Mouse (Mus musculus): Measurements from ENCODE around the gene Epn3. TPM values are rescaled to one million over a fixed set of nuclear protein-coding genes. Genes with fewer than 3 reads are reported as not detected.

Gene Epn3
- polyA plus RNA-seq, 1 experiment from 2014 or later = 0.43 TPM

DNA sequence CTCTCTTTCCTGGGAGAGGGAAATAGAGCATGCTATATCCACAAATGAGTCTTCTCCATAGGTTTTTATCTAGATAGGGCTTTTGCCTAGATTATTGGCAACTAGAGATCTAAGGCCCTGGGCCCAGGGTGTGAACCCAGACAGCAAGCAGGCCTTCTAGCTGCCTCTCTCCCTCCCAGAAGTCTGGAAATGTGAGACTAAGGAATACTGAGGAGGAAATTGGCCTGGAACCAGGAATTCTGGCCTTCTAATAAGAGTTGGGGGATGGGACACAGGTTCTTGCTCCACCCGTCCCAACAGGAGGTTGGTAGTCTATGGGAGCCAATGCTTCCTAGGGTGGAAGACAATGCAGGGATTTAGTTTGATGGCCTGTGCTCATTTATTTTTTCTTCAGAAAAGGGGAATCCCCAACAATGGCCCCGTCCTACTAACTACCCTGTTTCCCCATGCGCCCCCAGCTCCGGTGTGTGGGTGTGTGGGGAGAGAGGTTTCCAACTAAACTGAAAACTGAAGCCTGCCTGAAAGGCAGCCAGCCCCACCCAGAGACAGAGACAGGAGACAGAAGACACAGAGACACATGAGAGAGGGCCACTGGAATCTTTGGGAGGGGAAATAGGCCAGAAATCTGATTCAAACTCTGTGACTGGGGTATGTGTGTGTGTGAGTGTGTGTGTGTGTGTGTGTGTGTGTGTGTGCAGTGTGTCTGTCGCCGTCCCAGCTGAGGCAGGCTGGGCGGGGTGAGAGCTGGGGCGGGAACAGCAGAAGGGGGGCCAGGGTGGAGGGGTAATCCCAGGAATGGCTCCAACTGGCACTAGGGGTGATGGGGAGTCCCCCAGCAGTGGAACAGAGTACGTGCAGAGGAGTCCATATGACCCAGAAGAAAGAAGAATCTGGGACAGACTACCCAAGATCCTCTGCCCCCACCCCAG is 30.4 kb downstream of the Epn3 start:
- no peaks in the 10 kb centered on the region for H3K27me3 ChIP-seq (ENCODE audit: control insufficient read depth, insufficient read depth, low read depth, low read length)
- WGBS = 8% methylated on average over 9 of the region's 9 CpGs
- peak overlapping the region; percentile 10; the same call in 1 of the 2 replicates for H3K4me3 ChIP-seq (ENCODE audit: low read depth, low read length)
- H3K9ac ChIP-seq (ENCODE audit: low read depth, low read length) = peak overlapping the region; percentile 4
- H3K4me2 ChIP-seq (ENCODE audit: low read length) = peak overlapping the region; percentile 82
- no peaks in the 10 kb centered on the region for H3K9me3 ChIP-seq (replicated peaks; ENCODE audit: control insufficient read depth, low read length, poor library complexity, severe bottlenecking)
- H3K27ac ChIP-seq (ENCODE audit: low read length) = peak overlapping the region; percentile 90
- no peaks in the 10 kb centered on the region for H3K36me3 ChIP-seq (ENCODE audit: control insufficient read depth, insufficient read depth, low read length)
- H3K4me1 ChIP-seq (ENCODE audit: control insufficient read depth, insufficient read depth, low read length) = peaks cover 53% of the 10 kb centered on the region
- no peak for ATAC-seq

DNA sequence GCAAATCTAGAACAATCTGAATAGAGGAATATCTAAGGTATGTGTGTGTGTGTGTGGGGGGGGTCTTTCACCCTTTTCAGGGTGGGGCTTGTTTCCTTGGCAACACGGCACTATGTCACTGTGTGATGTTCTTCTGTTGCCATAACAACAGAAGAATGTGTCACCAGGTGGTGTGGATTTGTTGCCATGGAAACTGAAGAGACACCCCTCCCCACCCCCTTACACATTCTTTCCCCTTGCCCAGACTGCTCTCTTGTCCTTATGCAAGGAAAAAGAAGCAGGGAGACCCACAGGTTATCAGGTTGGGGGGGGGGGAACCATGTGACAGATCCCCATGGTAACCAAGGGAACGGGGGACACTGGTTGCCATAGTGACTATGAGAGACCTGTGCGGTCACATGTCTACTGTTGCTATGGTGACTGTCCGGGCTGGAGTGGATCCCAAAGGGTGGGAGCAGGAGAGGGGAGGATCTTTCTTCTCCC is 31.2 kb downstream of the Epn3 start:
- peak overlapping the region; percentile 82 for H3K4me2 ChIP-seq (ENCODE audit: low read length)
- 9% methylated on average over 4 of the region's 4 CpGs for WGBS
- no peak overlapping the region for H3K9ac ChIP-seq (ENCODE audit: low read depth, low read length)
- no peaks in the 10 kb centered on the region for H3K36me3 ChIP-seq (ENCODE audit: control insufficient read depth, insufficient read depth, low read length)
- H3K9me3 ChIP-seq (replicated peaks; ENCODE audit: control insufficient read depth, low read length, poor library complexity, severe bottlenecking) = no peaks in the 10 kb centered on the region
- peak overlapping the region; percentile 7; the same call in 1 of the 2 replicates for H3K4me3 ChIP-seq (ENCODE audit: low read depth, low read length)
- H3K27ac ChIP-seq (ENCODE audit: low read length) = peak overlapping the region; percentile 90
- H3K27me3 ChIP-seq (ENCODE audit: control insufficient read depth, insufficient read depth, low read depth, low read length) = no peaks in the 10 kb centered on the region
- ATAC-seq = peak; percentile 87
- H3K4me1 ChIP-seq (ENCODE audit: control insufficient read depth, insufficient read depth, low read length) = peaks cover 56% of the 10 kb centered on the region

DNA sequence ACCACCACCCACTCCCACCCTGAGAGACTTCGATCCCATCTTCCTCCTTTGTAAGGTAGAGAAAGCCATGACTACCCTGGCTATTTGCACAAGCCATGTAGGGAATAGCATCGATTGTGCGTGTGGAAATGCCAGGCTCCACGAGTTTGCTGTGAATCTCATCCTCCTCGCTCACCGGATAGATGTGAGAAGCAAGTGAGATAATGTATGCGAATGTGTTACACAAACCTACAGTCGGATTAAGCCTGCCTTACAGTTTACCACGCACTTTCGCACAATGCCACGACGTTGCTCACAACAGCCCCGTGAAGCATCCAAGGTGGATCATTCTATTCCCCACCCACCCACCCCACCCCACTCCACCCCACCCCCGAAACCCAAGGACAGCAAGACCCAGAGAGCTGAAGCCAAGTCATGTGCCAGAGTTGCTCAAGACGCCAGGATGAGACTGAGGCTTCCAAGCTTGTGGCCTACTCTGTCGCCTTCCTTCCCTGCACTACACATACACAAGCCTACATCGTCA is 33.4 kb downstream of the Epn3 start:
- Histone ChIP-seq H3K9me3 (replicated peaks; ENCODE audit: control insufficient read depth, low read length, poor library complexity, severe bottlenecking) (no peaks in the 10 kb centered on the region), H3K27me3 (ENCODE audit: control insufficient read depth, insufficient read depth, low read depth, low read length) (no peaks in the 10 kb centered on the region), H3K36me3 (ENCODE audit: control insufficient read depth, insufficient read depth, low read length) (peaks cover 5% of the 10 kb centered on the region), H3K9ac (ENCODE audit: low read depth, low read length) (no peak overlapping the region), H3K4me3 (ENCODE audit: low read depth, low read length) (no peak overlapping the region), H3K27ac (ENCODE audit: low read length) (no peak overlapping the region), H3K4me2 (ENCODE audit: low read length) (no peak overlapping the region), H3K4me1 (ENCODE audit: control insufficient read depth, insufficient read depth, low read length) (peaks cover 55% of the 10 kb centered on the region)
- no peak for ATAC-seq
- 83% methylated on average over 17 of the region's 17 CpGs for WGBS

DNA sequence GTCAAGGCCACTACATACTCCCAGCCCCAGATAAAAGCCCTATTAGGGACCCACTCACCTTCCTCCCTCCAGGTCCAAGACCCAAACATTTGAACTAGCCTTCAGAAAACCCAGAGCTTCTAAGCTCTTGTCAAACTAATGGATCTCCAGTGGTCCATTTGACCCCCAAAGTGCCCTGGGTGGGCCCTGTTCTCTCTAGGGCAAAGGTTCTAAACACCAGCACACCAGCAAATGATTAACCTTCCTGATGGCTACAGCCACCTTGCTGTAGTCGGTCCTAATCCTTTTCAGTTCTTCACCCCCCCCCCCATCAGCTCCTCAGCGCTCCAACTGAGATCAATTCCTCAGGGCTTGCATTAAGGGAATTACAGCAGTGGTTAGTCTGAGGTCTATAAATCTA is 35.6 kb downstream of the Epn3 start:
- H3K36me3 ChIP-seq (ENCODE audit: control insufficient read depth, insufficient read depth, low read length) = peaks cover 8% of the 10 kb centered on the region
- H3K4me2 ChIP-seq (ENCODE audit: low read length) = no peak overlapping the region
- WGBS = 28% methylated on average over 2 of the region's 2 CpGs
- no peak overlapping the region for H3K9ac ChIP-seq (ENCODE audit: low read depth, low read length)
- H3K27me3 ChIP-seq (ENCODE audit: control insufficient read depth, insufficient read depth, low read depth, low read length) = no peaks in the 10 kb centered on the region
- no peak overlapping the region for H3K4me3 ChIP-seq (ENCODE audit: low read depth, low read length)
- H3K9me3 ChIP-seq (replicated peaks; ENCODE audit: control insufficient read depth, low read length, poor library complexity, severe bottlenecking) = no peaks in the 10 kb centered on the region
- peaks cover 33% of the 10 kb centered on the region for H3K4me1 ChIP-seq (ENCODE audit: control insufficient read depth, insufficient read depth, low read length)
- H3K27ac ChIP-seq (ENCODE audit: low read length) = 0 out of 2 replicates have a peak overlapping the region, but pooled peaks have one; percentile 13
- ATAC-seq = no peak

DNA sequence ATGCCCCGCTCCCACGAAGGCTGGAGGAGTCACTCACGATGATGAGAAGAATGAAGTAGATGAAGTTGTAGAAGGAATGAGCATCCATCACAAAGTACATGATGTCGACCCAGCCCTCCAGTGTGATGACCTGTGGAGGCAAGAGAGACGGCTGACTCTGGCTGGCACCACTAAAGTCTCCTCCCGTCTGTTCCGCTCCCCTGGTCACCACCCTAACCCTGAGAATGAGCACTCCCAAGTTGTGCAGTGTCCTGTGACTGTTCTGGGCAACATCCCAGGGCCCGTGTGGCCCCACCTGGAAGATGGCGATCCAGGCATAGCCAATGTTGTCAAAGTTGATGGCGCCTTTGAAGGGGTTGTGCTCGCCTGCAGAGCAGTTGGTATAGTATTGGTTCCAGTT is 37.9 kb downstream of the Epn3 start:
- H3K27me3 ChIP-seq (ENCODE audit: control insufficient read depth, insufficient read depth, low read depth, low read length) = no peaks in the 10 kb centered on the region
- H3K9me3 ChIP-seq (replicated peaks; ENCODE audit: control insufficient read depth, low read length, poor library complexity, severe bottlenecking) = no peaks in the 10 kb centered on the region
- 89% methylated on average over 11 of the region's 11 CpGs for WGBS
- ATAC-seq = no peak
- no peak overlapping the region for H3K9ac ChIP-seq (ENCODE audit: low read depth, low read length)
- no peak overlapping the region for H3K27ac ChIP-seq (ENCODE audit: low read length)
- H3K4me2 ChIP-seq (ENCODE audit: low read length) = no peak overlapping the region
- peaks cover 13% of the 10 kb centered on the region for H3K4me1 ChIP-seq (ENCODE audit: control insufficient read depth, insufficient read depth, low read length)
- no peak overlapping the region for H3K4me3 ChIP-seq (ENCODE audit: low read depth, low read length)
- peaks cover 12% of the 10 kb centered on the region for H3K36me3 ChIP-seq (ENCODE audit: control insufficient read depth, insufficient read depth, low read length)

DNA sequence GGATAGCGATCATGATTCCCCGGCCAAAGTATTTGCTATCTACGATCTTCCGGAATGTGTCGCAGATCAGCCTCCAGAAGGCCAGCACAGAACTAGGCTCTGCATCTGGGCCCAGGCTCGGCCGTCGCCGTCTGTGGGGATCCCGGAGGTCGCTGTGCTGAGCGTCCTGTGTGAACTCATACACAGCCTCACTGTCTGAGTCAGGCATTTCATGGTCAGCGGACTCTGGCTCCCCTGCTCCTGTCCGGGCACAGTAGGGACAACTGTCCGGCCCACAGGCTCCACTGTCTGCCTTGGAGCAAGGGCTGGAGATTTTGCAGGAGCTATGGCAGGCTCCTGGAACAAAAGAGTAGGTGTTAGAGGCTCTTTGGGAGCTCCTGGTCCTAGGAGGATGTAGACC is 42.8 kb downstream of the Epn3 start:
- no peak overlapping the region for H3K27ac ChIP-seq (ENCODE audit: low read length)
- no peak overlapping the region for H3K4me2 ChIP-seq (ENCODE audit: low read length)
- no peak overlapping the region for H3K9ac ChIP-seq (ENCODE audit: low read depth, low read length)
- H3K9me3 ChIP-seq (replicated peaks; ENCODE audit: control insufficient read depth, low read length, poor library complexity, severe bottlenecking) = no peaks in the 10 kb centered on the region
- no peaks in the 10 kb centered on the region for H3K4me1 ChIP-seq (ENCODE audit: control insufficient read depth, insufficient read depth, low read length)
- no peak overlapping the region for H3K4me3 ChIP-seq (ENCODE audit: low read depth, low read length)
- no peak for ATAC-seq
- H3K27me3 ChIP-seq (ENCODE audit: control insufficient read depth, insufficient read depth, low read depth, low read length) = no peaks in the 10 kb centered on the region
- WGBS = 84% methylated on average over 15 of the region's 15 CpGs
- peaks cover 11% of the 10 kb centered on the region for H3K36me3 ChIP-seq (ENCODE audit: control insufficient read depth, insufficient read depth, low read length)

DNA sequence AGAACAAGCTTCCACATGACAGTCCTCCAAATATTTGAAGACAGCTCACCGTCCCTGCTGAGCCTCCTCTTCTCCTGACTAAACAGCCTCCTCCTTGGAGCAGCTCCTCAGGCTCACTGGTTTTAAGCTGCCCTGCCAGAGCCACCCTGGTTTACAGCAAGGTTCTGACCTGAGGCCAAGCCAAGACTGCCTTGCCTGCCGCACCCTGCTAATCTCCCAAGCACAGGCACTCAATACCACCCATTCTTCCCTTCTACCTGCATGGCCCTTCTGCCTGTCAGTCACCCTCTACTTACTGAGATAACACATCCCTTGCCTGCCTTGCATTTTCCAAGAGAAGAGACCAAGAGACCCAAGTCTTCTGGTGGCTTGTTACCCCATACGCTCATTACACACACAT is 43.4 kb downstream of the Epn3 start:
- no peak for ATAC-seq
- 83% methylated on average over 3 of the region's 3 CpGs for WGBS

DNA sequence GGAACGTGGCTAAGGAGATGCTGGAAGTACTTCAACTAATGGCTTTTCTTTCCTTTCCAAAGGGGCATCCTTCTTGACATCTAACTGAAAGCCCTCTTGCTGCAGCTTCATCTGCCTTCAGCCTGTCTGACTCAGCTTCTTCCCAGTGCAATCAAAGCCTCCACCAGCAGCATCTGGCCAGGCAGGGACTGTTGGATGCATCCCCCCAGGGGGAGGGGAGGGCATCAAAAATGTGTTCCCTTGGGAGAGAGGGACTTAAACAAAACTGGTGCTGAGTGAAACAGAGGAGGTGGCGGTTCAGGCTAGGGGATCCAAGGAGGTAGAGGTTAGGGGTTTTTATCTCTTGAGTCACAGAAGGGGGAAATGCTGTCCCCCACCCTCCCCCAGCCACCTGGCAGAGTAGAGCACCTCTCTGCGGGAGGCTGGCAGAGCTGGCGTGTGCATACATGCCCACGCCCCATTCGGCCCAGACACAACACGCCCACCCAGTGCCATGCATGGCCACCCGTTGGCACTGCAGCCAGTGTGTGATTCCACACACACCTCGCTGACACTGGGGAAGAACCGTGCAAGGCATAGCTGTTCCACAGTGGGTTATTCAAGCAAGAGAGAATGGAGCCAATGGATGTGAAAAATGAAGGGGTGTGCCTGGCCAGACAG is 44.5 kb downstream of the Epn3 start:
- Histone ChIP-seq H3K27me3 (ENCODE audit: control insufficient read depth, insufficient read depth, low read depth, low read length) (no peaks in the 10 kb centered on the region), H3K9me3 (replicated peaks; ENCODE audit: control insufficient read depth, low read length, poor library complexity, severe bottlenecking) (no peaks in the 10 kb centered on the region), H3K4me2 (ENCODE audit: low read length) (no peak overlapping the region), H3K36me3 (ENCODE audit: control insufficient read depth, insufficient read depth, low read length) (peaks cover 9% of the 10 kb centered on the region; the same call in 1 of the 2 replicates), H3K4me1 (ENCODE audit: control insufficient read depth, insufficient read depth, low read length) (peaks cover 6% of the 10 kb centered on the region), H3K4me3 (ENCODE audit: low read depth, low read length) (no peak overlapping the region), H3K9ac (ENCODE audit: low read depth, low read length) (no peak overlapping the region), H3K27ac (ENCODE audit: low read length) (no peak overlapping the region)
- 71% methylated on average over 10 of the region's 10 CpGs for WGBS
- ATAC-seq = no peak

More for the DNA sequence above, 43.4 kb downstream of the Epn3 start:
- Histone ChIP-seq H3K4me3 (ENCODE audit: low read depth, low read length) (no peak overlapping the region), H3K9me3 (replicated peaks; ENCODE audit: control insufficient read depth, low read length, poor library complexity, severe bottlenecking) (no peaks in the 10 kb centered on the region), H3K4me2 (ENCODE audit: low read length) (no peak overlapping the region), H3K36me3 (ENCODE audit: control insufficient read depth, insufficient read depth, low read length) (peaks cover 9% of the 10 kb centered on the region; the same call in 1 of the 2 replicates), H3K27me3 (ENCODE audit: control insufficient read depth, insufficient read depth, low read depth, low read length) (no peaks in the 10 kb centered on the region), H3K9ac (ENCODE audit: low read depth, low read length) (no peak overlapping the region), H3K4me1 (ENCODE audit: control insufficient read depth, insufficient read depth, low read length) (no peaks in the 10 kb centered on the region), H3K27ac (ENCODE audit: low read length) (no peak overlapping the region)
